Mouse (Mus musculus): Measurements from ENCODE around the gene Tmem88. TPM values are rescaled to one million over a fixed set of nuclear protein-coding genes. Genes with fewer than 3 reads are reported as not detected.

Gene Tmem88
- total RNA-seq, 2 experiments from 2014 or later: 23.4 to 27.2 TPM

- no peak for DNase-seq (ENCODE audit: low spot score in 2 of 2)
These were observed 11.3 kb downstream of the Tmem88 start for GRCm38 (mm10) chr11:69386758-69387157.

DNA sequence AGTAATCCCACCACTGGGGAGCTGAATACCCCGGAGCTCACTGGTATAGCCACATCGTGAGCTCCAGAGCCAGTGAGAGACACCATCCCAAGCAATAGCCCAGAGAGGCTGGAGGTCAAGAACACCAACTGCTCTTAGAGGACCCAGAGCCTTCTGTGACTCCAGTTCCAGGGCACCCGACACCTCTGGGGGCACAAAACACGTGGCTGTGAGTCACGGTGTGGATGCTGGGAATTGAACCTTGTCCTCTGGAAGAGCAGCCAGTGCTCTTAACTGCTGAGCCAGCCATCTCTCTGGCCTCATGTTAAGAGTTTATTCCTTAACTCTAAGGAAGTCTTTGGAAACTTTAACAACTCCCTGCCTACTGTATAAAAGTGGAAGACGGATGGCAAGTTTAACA is 13.1 kb downstream of the Tmem88 start:
- DNase-seq (ENCODE audit: low spot score in 2 of 2): no peak

DNA sequence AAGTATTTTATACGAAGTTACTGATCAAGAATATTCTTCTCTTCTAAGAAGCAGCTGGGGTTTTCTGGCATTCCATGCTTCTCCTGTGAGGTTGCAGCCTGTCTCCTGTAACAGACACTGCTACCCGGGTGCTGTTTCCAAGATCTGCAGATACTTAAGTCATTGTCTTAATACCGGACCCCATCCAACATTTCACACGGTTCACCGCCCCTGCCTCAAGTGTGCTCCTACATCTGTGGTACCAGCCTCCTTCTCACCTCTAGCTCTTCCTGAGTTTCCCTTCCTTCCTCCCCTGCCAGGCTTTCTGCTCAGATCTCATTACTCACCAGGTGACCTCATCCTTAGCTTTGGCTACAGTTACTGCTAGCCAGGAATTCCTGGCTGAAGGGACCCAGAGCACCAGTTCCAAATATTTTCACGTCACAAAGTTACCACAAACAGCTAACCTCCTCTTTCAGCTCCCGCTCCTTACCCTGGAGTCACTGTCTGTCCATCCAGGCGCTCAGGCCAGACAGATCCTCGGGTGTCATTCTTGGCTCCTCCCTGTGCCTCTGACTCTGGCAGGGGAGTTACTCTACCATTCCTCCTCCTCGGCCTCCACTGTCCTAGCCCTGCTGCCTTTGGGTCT is 15.4 kb downstream of the Tmem88 start:
- DNase-seq (ENCODE audit: low spot score in 2 of 2): no peak

GRCm38 (mm10) chr11:69381356-69381755 is 16.7 kb downstream of the Tmem88 start:
- DNase-seq (ENCODE audit: low spot score in 2 of 2): no peak

- no peak for DNase-seq (ENCODE audit: low spot score in 2 of 2)
These were observed 18.4 kb downstream of the Tmem88 start for GRCm38 (mm10) chr11:69379600-69379999.

DNA sequence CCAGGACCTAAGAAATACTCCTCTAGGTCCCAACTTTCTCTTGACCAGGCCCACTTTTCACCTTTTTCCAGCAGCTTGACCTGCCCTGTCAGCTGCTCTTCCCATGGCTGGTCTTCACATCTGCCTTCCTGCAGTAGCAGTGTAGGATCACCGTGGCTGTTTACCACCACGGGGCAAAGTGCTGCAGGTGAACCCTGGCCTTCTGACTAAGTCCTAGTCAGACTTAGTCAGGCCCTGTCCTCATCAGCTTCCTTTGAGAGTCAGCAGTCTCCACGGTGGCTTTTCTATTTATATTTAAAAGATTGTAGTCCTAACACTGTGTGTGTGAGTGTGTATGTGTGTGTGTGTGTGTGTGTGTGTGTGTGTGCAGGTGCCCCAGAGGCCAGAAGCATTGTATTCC is 20.3 kb downstream of the Tmem88 start:
- DNase-seq (ENCODE audit: low spot score in 2 of 2): no peak

DNA sequence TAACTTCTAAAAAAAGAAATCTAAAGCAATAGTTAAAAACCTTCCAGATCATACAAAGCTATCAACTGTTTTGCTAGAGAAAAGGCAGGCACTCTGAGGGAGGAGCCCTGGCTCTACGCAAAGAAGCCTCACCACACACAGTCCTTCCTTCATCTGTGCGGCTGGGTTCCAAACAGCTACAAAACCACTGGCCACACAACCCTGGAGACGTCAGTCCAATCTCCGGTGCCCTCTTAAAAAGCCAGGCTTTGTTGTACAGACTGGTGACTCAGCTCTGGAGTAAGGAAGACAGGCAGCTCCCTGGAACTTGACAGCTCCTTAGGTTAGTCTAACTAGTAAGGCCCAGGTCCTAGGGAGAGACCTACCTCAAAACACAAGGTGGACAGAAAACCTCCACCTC is 22.4 kb downstream of the Tmem88 start:
- no peak for DNase-seq (ENCODE audit: low spot score in 2 of 2)

DNA sequence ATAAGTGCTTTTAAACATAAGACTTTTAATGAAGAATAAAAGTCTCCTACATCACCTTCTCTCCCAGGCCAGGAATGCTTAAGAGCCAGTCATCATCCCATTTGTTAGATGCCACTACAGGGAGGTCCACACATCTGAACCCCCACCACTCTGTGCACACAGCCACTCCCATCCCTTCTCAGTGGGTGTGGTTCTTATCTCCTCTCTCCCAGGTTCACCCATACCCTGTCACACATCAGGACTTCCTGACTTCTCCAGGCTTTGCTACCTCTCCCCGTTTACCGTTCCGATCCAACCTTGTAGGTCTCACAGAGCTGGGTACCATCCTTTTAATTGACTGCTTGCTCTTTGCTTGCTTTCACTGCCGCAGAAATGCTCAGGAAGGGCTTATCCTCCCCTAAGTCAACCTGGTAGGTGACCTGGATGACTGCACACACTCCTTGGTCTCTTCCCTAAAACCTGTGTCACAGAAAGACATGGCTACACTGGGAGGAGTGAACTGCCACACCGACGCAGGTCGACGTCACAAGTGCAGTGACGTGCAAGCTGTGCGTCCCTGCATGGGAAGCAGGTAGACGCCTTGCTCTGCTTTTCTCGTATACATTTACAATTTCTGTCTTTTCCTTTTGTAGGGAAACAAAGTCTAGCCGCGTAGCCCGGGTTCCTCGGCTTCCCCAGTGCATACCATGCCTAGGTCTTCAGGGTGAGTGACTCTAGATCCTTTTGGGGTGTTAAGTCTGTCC is 24.6 kb downstream of the Tmem88 start:
- no peak for DNase-seq (ENCODE audit: low spot score in 2 of 2)

- DNase-seq (ENCODE audit: low spot score in 2 of 2): no peak
These were observed 25.3 kb downstream of the Tmem88 start for GRCm38 (mm10) chr11:69372780-69373170.

DNA sequence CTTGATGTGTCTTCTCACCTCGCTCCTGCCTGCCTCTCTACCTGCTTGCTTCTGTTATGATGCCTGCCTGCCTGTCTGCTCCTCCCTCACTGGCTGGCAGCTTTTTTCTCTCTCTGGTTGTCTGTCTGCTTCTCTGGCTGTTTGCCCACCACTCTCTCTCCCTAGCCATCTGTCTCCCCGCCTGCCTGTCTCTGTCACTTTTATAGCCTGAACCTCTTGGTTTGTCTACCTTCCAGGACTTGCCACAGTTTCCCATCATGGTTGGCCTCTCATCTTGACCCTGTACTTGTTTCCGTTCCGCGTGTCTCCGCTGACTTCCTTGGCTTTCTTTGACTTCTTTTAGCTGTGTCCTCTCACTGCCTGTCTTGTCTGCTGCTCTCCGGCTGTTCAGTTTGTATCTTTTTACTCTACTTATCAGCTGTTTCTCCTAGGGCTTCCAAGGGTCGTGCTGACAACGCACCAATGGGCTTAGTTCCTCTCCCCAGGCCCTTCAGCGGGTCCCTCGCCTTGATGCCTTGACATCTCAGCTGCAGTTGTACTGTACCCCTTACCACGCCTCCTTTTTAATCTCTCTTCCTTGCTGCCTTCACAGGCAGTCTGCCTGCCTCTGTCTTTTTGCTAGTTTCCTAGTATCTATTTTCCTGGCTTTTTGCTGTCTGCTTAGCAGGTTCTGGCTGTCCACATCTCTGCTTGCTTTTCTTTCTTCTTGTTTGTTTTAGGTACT is 25.8 kb downstream of the Tmem88 start:
- no peak for DNase-seq (ENCODE audit: low spot score in 2 of 2)

DNA sequence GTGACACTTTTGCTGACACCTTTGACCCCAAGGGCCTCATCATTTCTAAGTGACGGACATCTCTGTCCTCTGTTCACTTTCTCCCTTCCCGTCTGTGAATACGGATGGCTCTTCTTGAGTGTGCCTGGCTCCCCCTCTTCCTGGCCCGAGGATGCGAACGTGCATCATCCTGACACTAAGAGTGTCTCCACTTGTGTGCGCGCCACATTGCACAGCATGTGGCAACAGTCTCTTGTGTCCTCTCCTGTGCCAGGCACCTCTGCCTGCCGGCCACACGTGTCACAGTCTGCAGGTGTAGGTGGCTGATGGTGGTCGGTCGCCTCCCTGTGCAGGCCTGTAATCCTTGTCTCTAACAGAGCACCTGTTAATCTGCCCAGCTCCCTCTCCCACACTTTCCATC is 26.4 kb downstream of the Tmem88 start:
- no peak for DNase-seq (ENCODE audit: low spot score in 2 of 2)

DNA sequence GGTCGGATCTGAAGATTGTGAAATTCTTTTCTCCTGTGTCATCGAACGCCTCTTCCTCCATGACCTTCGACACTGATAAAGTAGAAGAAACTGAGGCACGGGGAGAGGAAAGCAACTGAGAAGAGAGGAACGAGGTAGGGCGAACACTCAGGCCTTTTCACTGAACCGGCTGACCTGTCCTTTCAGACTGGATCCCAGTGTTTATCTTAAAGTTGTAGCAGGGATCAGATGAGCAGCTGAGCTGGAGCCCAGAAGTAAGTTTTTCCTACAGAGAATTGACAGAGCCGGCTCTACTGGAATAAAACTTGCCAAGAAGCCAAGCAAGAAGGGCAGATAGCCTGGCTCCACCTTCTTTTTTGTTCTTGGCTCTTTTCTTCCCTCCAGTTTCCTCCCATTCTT is 27.2 kb downstream of the Tmem88 start:
- no peak for DNase-seq (ENCODE audit: low spot score in 2 of 2)

DNA sequence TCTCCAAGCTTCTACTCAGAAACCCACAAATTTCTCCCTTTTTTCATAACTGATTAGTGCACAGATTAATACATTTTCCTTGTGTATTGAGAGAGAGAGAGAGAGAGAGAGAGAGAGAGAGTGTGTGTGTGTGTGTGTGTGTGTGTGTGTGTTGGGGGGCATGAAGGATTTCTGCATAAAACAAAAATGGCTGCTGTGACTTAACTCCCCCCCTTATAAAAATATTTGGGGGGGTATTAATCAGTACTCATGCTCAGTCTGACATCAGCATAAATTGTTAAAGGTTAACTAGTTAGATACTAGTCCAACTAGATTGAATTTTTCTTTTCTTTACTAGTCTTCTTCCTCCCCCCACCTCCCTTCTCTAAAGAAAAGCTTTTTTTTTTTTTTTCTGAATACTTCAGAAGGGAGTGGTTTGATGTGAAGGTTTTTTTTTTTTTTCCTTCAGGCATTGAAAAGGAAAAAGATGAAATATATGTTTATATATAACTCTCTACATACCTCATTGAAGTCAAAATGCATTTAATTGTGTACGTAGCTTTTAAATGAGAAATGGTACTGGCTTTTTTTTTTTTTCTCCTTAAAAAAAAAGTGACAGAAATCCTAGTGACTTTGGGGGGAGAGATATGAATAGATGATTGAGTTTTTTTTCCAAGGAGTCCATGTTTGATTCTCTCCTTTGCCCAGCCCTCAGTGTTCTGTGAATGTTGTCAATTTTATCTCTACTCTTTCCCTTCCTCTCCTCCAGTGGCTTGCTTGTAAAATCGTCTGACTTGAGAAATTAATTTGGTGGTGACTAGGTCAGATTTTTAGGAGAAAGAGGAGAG is 27.8 kb downstream of the Tmem88 start:
- DNase-seq (ENCODE audit: low spot score in 2 of 2): no peak

GRCm38 (mm10) chr11:69369215-69369989 is 28.6 kb downstream of the Tmem88 start, which contains the start of gene Chd3:
TSS of gene Chd3 (minus strand) at chr11:69369406.
- no peak for DNase-seq (ENCODE audit: low spot score in 2 of 2)

GRCm38 (mm10) chr11:69368356-69369214 is 29.4 kb downstream of the Tmem88 start:
- no peak for DNase-seq (ENCODE audit: low spot score in 2 of 2)

DNA sequence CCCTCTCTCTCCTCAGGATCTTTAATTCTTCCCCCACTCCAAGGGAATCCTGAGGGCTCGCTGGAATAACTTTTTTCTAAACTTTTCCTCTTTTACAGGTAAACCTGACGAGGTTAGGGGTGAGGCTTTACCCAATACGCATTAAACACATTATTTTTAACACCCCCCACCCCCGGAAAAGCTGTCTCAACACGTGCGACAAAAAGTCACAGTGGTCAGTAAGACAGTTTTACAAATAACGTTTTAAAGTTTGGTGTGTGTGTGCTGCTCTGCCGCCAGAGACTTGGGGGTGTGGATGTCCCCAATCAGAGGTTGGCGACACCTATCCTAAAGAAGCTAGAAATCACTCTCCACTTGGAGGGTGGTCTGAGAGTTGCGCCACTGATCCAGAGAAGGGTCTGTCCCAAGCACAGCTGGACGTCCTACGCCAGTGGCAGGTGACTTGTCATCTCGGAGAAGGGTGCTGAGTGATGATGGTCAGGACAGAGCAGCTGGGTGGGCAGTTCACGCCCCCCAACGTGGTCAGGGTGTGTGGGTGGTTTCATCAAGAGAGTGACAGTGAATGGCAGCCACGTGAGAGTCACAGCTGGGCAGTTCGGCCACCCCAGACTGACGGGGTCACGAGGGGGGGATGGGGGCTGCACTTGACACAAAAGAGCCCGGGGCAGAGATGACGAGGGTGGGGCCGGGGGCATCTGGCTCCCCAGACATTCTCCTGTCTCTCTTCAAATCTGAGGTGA is 30.2 kb downstream of the Tmem88 start:
- DNase-seq (ENCODE audit: low spot score in 2 of 2): peak in 1 of 2 experiments; percentile 14

GRCm38 (mm10) chr11:69366855-69367615 is 31.0 kb downstream of the Tmem88 start:
- no peak for DNase-seq (ENCODE audit: low spot score in 2 of 2)

Data from adrenal gland, postnatal 4 days (tissue).